Comparison of ENCODE assay signal across 8 mouse cellular contexts in the genomic region with DNA sequence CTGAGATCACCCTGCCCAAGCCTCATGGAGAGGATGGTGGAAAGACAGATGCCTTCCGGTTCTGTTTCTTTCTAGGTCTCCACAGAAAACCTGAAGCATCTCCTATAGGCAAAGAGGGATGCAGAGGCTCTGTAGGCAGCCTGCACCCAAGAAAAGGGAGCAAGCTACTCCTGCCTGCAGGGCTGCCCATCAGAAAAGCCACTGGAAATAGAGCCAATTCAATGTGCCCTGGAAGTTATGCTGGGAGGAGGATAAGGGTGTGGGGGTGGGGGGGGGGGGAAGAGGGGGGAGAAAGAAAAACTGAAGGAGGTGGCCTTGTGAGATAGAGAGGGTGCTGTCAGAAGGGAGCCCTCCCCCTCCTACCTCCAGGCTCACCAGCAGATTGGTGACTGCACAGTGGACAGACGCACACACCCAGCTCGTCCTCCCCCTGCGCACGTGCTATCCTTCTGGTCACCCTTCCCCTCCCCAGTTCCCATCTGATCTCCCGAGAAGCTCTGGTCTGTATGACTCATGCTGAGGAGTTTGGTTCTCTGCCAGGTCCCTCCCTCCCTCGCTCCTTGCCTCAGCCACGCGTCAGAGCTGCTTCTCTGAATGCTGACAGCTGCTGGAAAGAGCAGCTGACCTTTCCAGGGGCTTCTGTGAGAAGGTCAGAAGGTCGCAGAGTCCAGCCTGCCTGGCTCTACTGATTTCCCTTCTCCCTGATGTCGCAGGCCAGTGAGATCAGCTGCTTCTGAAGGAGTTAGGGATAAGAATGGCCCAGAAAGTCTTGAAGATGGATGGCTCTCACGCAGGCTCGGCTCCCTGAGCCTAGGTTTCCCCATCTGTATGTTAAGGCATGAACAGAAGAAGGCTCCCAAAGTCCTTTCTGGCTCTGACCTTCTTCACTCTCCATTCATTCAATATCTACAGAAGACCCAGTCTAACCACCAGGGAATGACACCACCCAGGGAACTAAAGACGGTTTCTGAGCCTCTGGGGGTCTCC. TPM values are rescaled to one million over a fixed set of nuclear protein-coding genes. Genes with fewer than 3 reads are reported as not detected.
A peak's percentile ranks its signal among the peaks of the same experiment; 100 is the strongest.
DNase-seq lines count a peak whose midpoint lies in the region; ATAC-seq and TF ChIP-seq lines count a peak whose summit lies in the region.

No protein-coding gene starts in this region.

- no peak overlapping the region for H3K9ac ChIP-seq in forebrain, embryonic 14.5 days (ENCODE audit: low read length)
- H3K9ac ChIP-seq in heart, embryonic 16.5 days (ENCODE audit: low read length): peak overlapping the region; percentile 41; the same call in 1 of the 2 replicates
- no peak overlapping the region for H3K9ac ChIP-seq in liver, embryonic 12.5 days
- no peak overlapping the region for H3K9ac ChIP-seq in stomach, postnatal 0 days (ENCODE audit: low read length)

- 19% methylated on average over 14 of the region's 14 CpGs for WGBS in forebrain, embryonic 14.5 days
- 17% methylated on average over 14 of the region's 14 CpGs for WGBS in heart, embryonic 16.5 days
- 22% methylated on average over 14 of the region's 14 CpGs for WGBS in liver, embryonic 12.5 days (ENCODE audit: insufficient replicate concordance)
- WGBS in stomach, postnatal 0 days: 13% methylated on average over 14 of the region's 14 CpGs

- peaks cover 8% of the 10 kb centered on the region for H3K4me1 ChIP-seq in forebrain, embryonic 14.5 days (ENCODE audit: control insufficient read depth, insufficient read depth, low read length)
- peaks cover 17% of the 10 kb centered on the region for H3K4me1 ChIP-seq in heart, embryonic 16.5 days (ENCODE audit: control insufficient read depth, insufficient read depth, low read length)
- H3K4me1 ChIP-seq in liver, embryonic 12.5 days: peaks cover 15% of the 10 kb centered on the region
- peaks cover 3% of the 10 kb centered on the region; the same call in 1 of the 2 replicates for H3K4me1 ChIP-seq in stomach, postnatal 0 days (replicated peaks; ENCODE audit: control insufficient read depth, insufficient read depth)

- H3K9me3 ChIP-seq in forebrain, embryonic 14.5 days (replicated peaks; ENCODE audit: control insufficient read depth, low read length): no peaks in the 10 kb centered on the region
- peaks cover 7% of the 10 kb centered on the region; the same call in 1 of the 2 replicates for H3K9me3 ChIP-seq in heart, embryonic 16.5 days (replicated peaks; ENCODE audit: control insufficient read depth, low read length)
- no peaks in the 10 kb centered on the region for H3K9me3 ChIP-seq in liver, embryonic 12.5 days (replicated peaks)
- no peaks in the 10 kb centered on the region for H3K9me3 ChIP-seq in stomach, postnatal 0 days (ENCODE audit: control insufficient read depth, low read length)

- no peak overlapping the region for H3K27ac ChIP-seq in forebrain, embryonic 14.5 days (ENCODE audit: low read depth, low read length)
- H3K27ac ChIP-seq in heart, embryonic 16.5 days (ENCODE audit: low read length): peak overlapping the region; percentile 82
- H3K27ac ChIP-seq in liver, embryonic 12.5 days: no peak overlapping the region
- 0 out of 2 replicates have a peak overlapping the region, but pooled peaks have one; percentile 40 for H3K27ac ChIP-seq in stomach, postnatal 0 days (replicated peaks)

- no peak overlapping the region for H3K4me3 ChIP-seq in forebrain, embryonic 14.5 days (ENCODE audit: low read depth, low read length)
- no peak overlapping the region for H3K4me3 ChIP-seq in heart, embryonic 16.5 days (ENCODE audit: low read length)
- no peak overlapping the region for H3K4me3 ChIP-seq in liver, embryonic 12.5 days
- H3K4me3 ChIP-seq in stomach, postnatal 0 days (ENCODE audit: low read depth, low read length): no peak overlapping the region

- peak; percentile 91 for ATAC-seq in forebrain, embryonic 14.5 days
- ATAC-seq in heart, embryonic 16.5 days (replicated peaks; ENCODE audit: extremely low read depth, insufficient read depth, low FRiP score): peak; percentile 92
- ATAC-seq in liver, embryonic 12.5 days: peak; percentile 71
- ATAC-seq in monocyte, adult 5-6 weeks (replicated peaks; ENCODE audit: insufficient number of reproducible peaks, low FRiP score, low TSS enrichment, poor library complexity, severe bottlenecking): peak; percentile 74
- ATAC-seq in stomach, postnatal 0 days (ENCODE audit: low FRiP score, low TSS enrichment): peak; percentile 94

- no peak for TF ChIP-seq CTCF in stomach, postnatal 0 days (IDR thresholded peaks at IDR 0.05; ENCODE audit: low read depth)

- no peak for TF ChIP-seq EP300 in stomach, postnatal 0 days (optimal IDR thresholded peaks at IDR 0.05)

- no peaks in the 10 kb centered on the region for H3K36me3 ChIP-seq in forebrain, embryonic 14.5 days (ENCODE audit: control insufficient read depth, insufficient read depth, low read length)
- no peaks in the 10 kb centered on the region for H3K36me3 ChIP-seq in heart, embryonic 16.5 days (ENCODE audit: control insufficient read depth, insufficient read depth)
- no peaks in the 10 kb centered on the region for H3K36me3 ChIP-seq in liver, embryonic 12.5 days
- no peaks in the 10 kb centered on the region for H3K36me3 ChIP-seq in stomach, postnatal 0 days (ENCODE audit: control insufficient read depth, insufficient read depth, low read length)

- H3K27me3 ChIP-seq in forebrain, embryonic 14.5 days (replicated peaks; ENCODE audit: control insufficient read depth, insufficient read depth, low read length): no peaks in the 10 kb centered on the region
- H3K27me3 ChIP-seq in heart, embryonic 16.5 days (ENCODE audit: control insufficient read depth, insufficient read depth, low read length): no peaks in the 10 kb centered on the region
- H3K27me3 ChIP-seq in liver, embryonic 12.5 days (replicated peaks): no peaks in the 10 kb centered on the region
- H3K27me3 ChIP-seq in stomach, postnatal 0 days (ENCODE audit: control insufficient read depth, insufficient read depth, low read length): no peaks in the 10 kb centered on the region

- H3K4me2 ChIP-seq in forebrain, embryonic 14.5 days (ENCODE audit: low read length): peak overlapping the region; percentile 12; the same call in 1 of the 2 replicates
- H3K4me2 ChIP-seq in heart, embryonic 16.5 days (ENCODE audit: low read depth, low read length): peak overlapping the region; percentile 49
- 0 out of 2 replicates have a peak overlapping the region, but pooled peaks have one; percentile 1 for H3K4me2 ChIP-seq in liver, embryonic 12.5 days
- no peak overlapping the region for H3K4me2 ChIP-seq in stomach, postnatal 0 days (replicated peaks; ENCODE audit: low read depth)

- peak; percentile 100 for DNase-seq in 3T3-L1 (ENCODE audit: low read depth, low spot score)
- peak; percentile 66 for DNase-seq in c-Kit-positive CD71-negative TER-119-negative erythroid progenitor cells, embryonic 14.5 days (ENCODE audit: low read depth)
- peak; percentile 95 for DNase-seq in forebrain, embryonic 14.5 days (ENCODE audit: low spot score)
- DNase-seq in kidney, postnatal 36 days: peak; percentile 90 to 94
- DNase-seq in stomach, postnatal 0 days (ENCODE audit: low spot score): peak; percentile 95

RNA-seq across cellular contexts. Expression of gene Tlr5, which starts 46.2 kb away (rescaled TPM):
- polyA plus RNA-seq in forebrain, embryonic 14.5 days (2014; fragmentation: Nextera tagmentation; extraction: Ambion mirVana): 0.11 and 0.26 TPM in 2 replicates
- 1.6 and 1.7 TPM in 2 replicates for polyA plus RNA-seq in heart, embryonic 16.5 days (2015; fragmentation: Nextera tagmentation; extraction: Ambion mirVana)
- 0.42 and 0.60 TPM in 2 replicates for polyA plus RNA-seq in liver, embryonic 12.5 days (2016; fragmentation: Nextera tagmentation; extraction: Ambion mirVana)
- total RNA-seq in monocyte, adult 5-6 weeks (2017): 0.48 to 0.53 TPM in 2 of 3 replicates, not detected in the other
- polyA plus RNA-seq in stomach, postnatal 0 days (2015; fragmentation: Nextera tagmentation; extraction: Ambion mirVana): 1.2 and 1.4 TPM in 2 replicates

Comparison
In these comparisons a context has a peak if more than half of its experiments do, and no peak if none do; other contexts are left out.
1. H3K27ac ChIP-seq: peak in heart, embryonic 16.5 days (single experiment) and stomach, postnatal 0 days (single experiment); none in forebrain, embryonic 14.5 days (single experiment) and liver, embryonic 12.5 days (single experiment).
2. Peak in every context shown above with its lines, with median percentiles within 50 percentile points of each other: DNase-seq and ATAC-seq.